Mouse (Mus musculus) adrenal gland, adult 2 months (tissue): ENCODE measurements around the gene Zfp169. TPM values are rescaled to one million over a fixed set of nuclear protein-coding genes. Genes with fewer than 3 reads are reported as not detected.

ENCODE experiments used
- DNase-seq: peaks from one replicate; pipeline ENCODE4 v3.0.0; 2021
- long read RNA-seq: library from polyadenylated mRNA; stranded (forward); transcript quantifications from one replicate; pipeline ENCODE4 v2.0.0, GENCODE M21; 2021
- polyA plus RNA-seq: library from polyadenylated mRNA; depleted of rRNA; stranded (reverse); fragments of >200 nt; gene quantifications from 2 replicates; pipeline ENCODE4 v1.2.3, GENCODE M21; 2012; rRNA removed
- total RNA-seq, 2 experiments: library from RNA; stranded (reverse); gene quantifications; 2 replicates each; pipeline ENCODE4 v1.2.3; 2021

Zfp169 gene
- 1 to 10 TPM; 6.5 to 6.9 TPM for total RNA-seq
- 2.6 and 2.7 TPM in 2 replicates for polyA plus RNA-seq
- long read RNA-seq = 0 reads

GRCm38 (mm10) chr13:48513003-48513929, at the start of gene Zfp169, which contains the start of gene A830005F24Rik:
Zfp169 (minus strand) TSS chr13:48513451.
A830005F24Rik (plus strand) TSS chr13:48513570.
- peak; percentile 90 for DNase-seq

- no peak for DNase-seq
Measured at GRCm38 (mm10) chr13:48562336-48562735, 49.1 kb upstream of the Zfp169 start.

- no peak for DNase-seq
Measured at GRCm38 (mm10) chr13:48561481-48561880, 48.2 kb upstream of the Zfp169 start.

- DNase-seq = no peak
Measured at GRCm38 (mm10) chr13:48555976-48556375, 42.7 kb upstream of the Zfp169 start.

- DNase-seq = no peak
Measured at GRCm38 (mm10) chr13:48554552-48554951, 41.3 kb upstream of the Zfp169 start.

- DNase-seq = no peak
Measured at GRCm38 (mm10) chr13:48553511-48553910, 40.3 kb upstream of the Zfp169 start.

GRCm38 (mm10) chr13:48552181-48553090, 39.2 kb upstream of the Zfp169 start:
- DNase-seq = peak; percentile 95

- DNase-seq = peak; percentile 77
Measured at GRCm38 (mm10) chr13:48548296-48548695, 35.0 kb upstream of the Zfp169 start.

- no peak for DNase-seq
Measured at GRCm38 (mm10) chr13:48547623-48548022, 34.4 kb upstream of the Zfp169 start.

- DNase-seq = peak; percentile 100
Measured at GRCm38 (mm10) chr13:48546330-48546917, 33.2 kb upstream of the Zfp169 start.

GRCm38 (mm10) chr13:48545476-48546281, 32.4 kb upstream of the Zfp169 start:
- peak; percentile 99 for DNase-seq

GRCm38 (mm10) chr13:48544867-48545266, 31.6 kb upstream of the Zfp169 start:
- no peak for DNase-seq

GRCm38 (mm10) chr13:48544391-48544790, 31.1 kb upstream of the Zfp169 start:
- DNase-seq = no peak

- no peak for DNase-seq
Measured at GRCm38 (mm10) chr13:48540488-48540887, 27.2 kb upstream of the Zfp169 start.

GRCm38 (mm10) chr13:48533441-48533840, 20.2 kb upstream of the Zfp169 start:
- DNase-seq = no peak

- DNase-seq = no peak
Measured at GRCm38 (mm10) chr13:48531448-48531847, 18.2 kb upstream of the Zfp169 start.

- DNase-seq = peak; percentile 71
Measured at GRCm38 (mm10) chr13:48530685-48531084, 17.4 kb upstream of the Zfp169 start.

- no peak for DNase-seq
Measured at GRCm38 (mm10) chr13:48529028-48529427, 15.8 kb upstream of the Zfp169 start.

- peak; percentile 66 for DNase-seq
Measured at GRCm38 (mm10) chr13:48528123-48528871, 15.0 kb upstream of the Zfp169 start.

GRCm38 (mm10) chr13:48525745-48526144, 12.5 kb upstream of the Zfp169 start:
- no peak for DNase-seq
